7 mouse cellular contexts compared by ENCODE assay signal in the genomic region with DNA sequence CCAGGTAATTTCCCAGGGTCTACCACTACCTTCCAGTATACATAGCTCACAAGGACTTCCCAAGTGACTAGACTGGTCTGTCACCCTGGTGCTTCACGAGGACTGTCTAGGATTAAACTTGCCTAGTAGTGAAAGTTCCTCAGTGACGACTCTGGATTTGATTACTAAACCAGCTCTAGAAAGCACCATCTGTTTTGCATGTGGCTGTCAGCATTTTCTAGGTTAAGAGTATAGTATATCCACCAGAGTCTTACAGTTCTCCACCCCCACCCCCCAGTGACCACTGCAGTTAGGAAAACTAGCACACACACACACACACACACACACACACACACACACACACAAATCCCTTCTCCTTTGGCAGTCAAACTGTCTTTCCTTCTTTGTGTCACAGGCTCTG.
"Had no signal": no experiment of that assay in that cellular context is flagged by ENCODE, and none has a peak within 500 bp of the region (broad histone marks: within the 10 kb centered on the region; RNA-seq: fewer than 3 reads in every experiment).

No protein-coding gene starts in this region.

- H3K4me3 ChIP-seq: kidney, embryonic 15.5 days; midbrain, embryonic 13.5 days had no signal

- DNase-seq: kidney, postnatal 14 days; lung, adult 18-20 months; right cerebral cortex, postnatal 25 days; thymus, postnatal 36 days had no signal

- H3K27me3 ChIP-seq: kidney, embryonic 15.5 days; midbrain, embryonic 13.5 days had no signal

- H3K36me3 ChIP-seq: kidney, embryonic 15.5 days; midbrain, embryonic 13.5 days had no signal

- H3K4me1 ChIP-seq: midbrain, embryonic 13.5 days had no signal

- ATAC-seq: midbrain, embryonic 13.5 days had no signal

- H3K9me3 ChIP-seq: kidney, embryonic 15.5 days; midbrain, embryonic 13.5 days had no signal

- H3K9ac ChIP-seq: kidney, embryonic 15.5 days; liver, embryonic 14.5 days; midbrain, embryonic 13.5 days had no signal

- H3K4me2 ChIP-seq: kidney, embryonic 15.5 days; midbrain, embryonic 13.5 days had no signal

- H3K27ac ChIP-seq: kidney, embryonic 15.5 days; liver, embryonic 14.5 days; midbrain, embryonic 13.5 days had no signal
